Mouse (Mus musculus) bone marrow, adult 2 months (tissue): ENCODE measurements around the gene 9130409I23Rik.

ENCODE experiments used
- CTCF ChIP-seq: fragments of 200-500 bp; IDR thresholded peaks from 2 replicates; pipeline ENCODE4 v1.5.1; 2011; ENCODE audit warnings: low read length, control low read depth; ENCODE audit not compliant: control insufficient read depth, insufficient read depth
- POLR2A ChIP-seq: fragments of 200-500 bp; IDR thresholded peaks from 2 replicates; pipeline ENCODE4 v1.6.1; 2011; ENCODE audit warnings: low read depth, mild to moderate bottlenecking, control low read depth, low read length, borderline replicate concordance; ENCODE audit not compliant: control insufficient read depth

GRCm38 (mm10) chr1:181008266-181008665 is 42.8 kb upstream of the 9130409I23Rik start:
- TF ChIP-seq POLR2A (no peak), CTCF (no peak)
